ENCODE assay signal across 13 mouse cellular contexts in genomic region chr7:115865231-115865630, GRCm38 (mm10).
A peak's percentile ranks its signal among the peaks of the same experiment; 100 is the strongest.
DNase-seq lines count a peak whose midpoint lies in the region; ATAC-seq and TF ChIP-seq lines count a peak whose summit lies in the region.
"Had no signal": no experiment of that assay in that cellular context is flagged by ENCODE, and none has a peak within 500 bp of the region (broad histone marks: within the 10 kb centered on the region; RNA-seq: fewer than 3 reads in every experiment).

No protein-coding gene starts in this region.

- no peak for TF ChIP-seq CTCF in midbrain, postnatal 0 days (IDR thresholded peaks at IDR 0.05)
- TF ChIP-seq CTCF in forebrain, postnatal 0 days (IDR thresholded peaks at IDR 0.05; ENCODE audit: low read depth), result no peak

- no peaks in the 10 kb centered on the region for H3K27me3 ChIP-seq in midbrain, embryonic 10.5 days (ENCODE audit: low read depth, poor library complexity, severe bottlenecking)
- H3K27me3 ChIP-seq in midbrain, postnatal 0 days (ENCODE audit: insufficient read depth, low read length), result no peaks in the 10 kb centered on the region
- H3K27me3 ChIP-seq in forebrain, postnatal 0 days (ENCODE audit: insufficient read depth, low read length), result no peaks in the 10 kb centered on the region
- H3K27me3 ChIP-seq in midbrain, embryonic 15.5 days (replicated peaks), result no peaks in the 10 kb centered on the region
- H3K27me3 ChIP-seq: heart, embryonic 15.5 days; limb, embryonic 13.5 days had no signal

- peak; percentile 3 for DNase-seq in heart, adult 8-10 months (ENCODE audit: low spot score)
- DNase-seq in heart, adult 11 months, result no peak
- DNase-seq in midbrain, embryonic 10.5 days (ENCODE audit: low spot score), result no peak
- DNase-seq in midbrain, postnatal 0 days (ENCODE audit: low spot score), result no peak
- peak; percentile 9 for DNase-seq in forebrain, postnatal 0 days
- no peak for DNase-seq in thymus, adult 18-20 months
- DNase-seq in right cerebral cortex, adult 18-20 months, result no peak
- DNase-seq: cerebellum, adult 11 months; cerebellum, postnatal 25 days had no signal

- no peaks in the 10 kb centered on the region for H3K36me3 ChIP-seq in midbrain, embryonic 10.5 days
- no peaks in the 10 kb centered on the region for H3K36me3 ChIP-seq in midbrain, postnatal 0 days (ENCODE audit: insufficient read depth, low read length)
- H3K36me3 ChIP-seq in forebrain, postnatal 0 days (ENCODE audit: insufficient read depth), result no peaks in the 10 kb centered on the region
- H3K36me3 ChIP-seq in midbrain, embryonic 15.5 days (replicated peaks), result no peaks in the 10 kb centered on the region
- H3K36me3 ChIP-seq: heart, embryonic 15.5 days; limb, embryonic 13.5 days had no signal

- H3K4me3 ChIP-seq in midbrain, embryonic 10.5 days, result no peak overlapping the region
- H3K4me3 ChIP-seq in midbrain, postnatal 0 days (ENCODE audit: low read depth, low read length), result no peak overlapping the region
- no peak overlapping the region for H3K4me3 ChIP-seq in forebrain, postnatal 0 days (ENCODE audit: low read depth, low read length)
- no peak overlapping the region for H3K4me3 ChIP-seq in midbrain, embryonic 15.5 days
- H3K4me3 ChIP-seq: heart, embryonic 15.5 days; limb, embryonic 13.5 days had no signal

- no peaks in the 10 kb centered on the region for H3K9me3 ChIP-seq in midbrain, embryonic 10.5 days (replicated peaks)
- H3K9me3 ChIP-seq in midbrain, postnatal 0 days (ENCODE audit: low read length), result no peaks in the 10 kb centered on the region
- no peaks in the 10 kb centered on the region for H3K9me3 ChIP-seq in forebrain, postnatal 0 days (ENCODE audit: low read length)
- H3K9me3 ChIP-seq in midbrain, embryonic 15.5 days, result no peaks in the 10 kb centered on the region
- H3K9me3 ChIP-seq: heart, embryonic 15.5 days; limb, embryonic 13.5 days had no signal

- H3K9ac ChIP-seq in midbrain, postnatal 0 days (replicated peaks; ENCODE audit: low read length, poor library complexity, severe bottlenecking), result no peak overlapping the region
- H3K9ac ChIP-seq in forebrain, postnatal 0 days, result no peak overlapping the region
- H3K9ac ChIP-seq in midbrain, embryonic 15.5 days, result no peak overlapping the region
- H3K9ac ChIP-seq: heart, embryonic 15.5 days; limb, embryonic 13.5 days had no signal

- H3K27ac ChIP-seq in midbrain, embryonic 10.5 days (replicated peaks), result peak overlapping the region; percentile 77
- H3K27ac ChIP-seq in midbrain, postnatal 0 days (ENCODE audit: low read depth, low read length), result no peak overlapping the region
- no peak overlapping the region for H3K27ac ChIP-seq in forebrain, postnatal 0 days (ENCODE audit: low read depth, low read length)
- 0 out of 2 replicates have a peak overlapping the region, but pooled peaks have one; percentile 20 for H3K27ac ChIP-seq in midbrain, embryonic 15.5 days
- H3K27ac ChIP-seq: heart, embryonic 15.5 days; limb, embryonic 13.5 days; macrophage had no signal

- no peak overlapping the region for H3K4me2 ChIP-seq in midbrain, postnatal 0 days (ENCODE audit: low read depth, low read length, poor library complexity, severe bottlenecking)
- no peak overlapping the region for H3K4me2 ChIP-seq in forebrain, postnatal 0 days (ENCODE audit: low read depth)
- H3K4me2 ChIP-seq in midbrain, embryonic 15.5 days, result no peak overlapping the region
- H3K4me2 ChIP-seq: heart, embryonic 15.5 days; limb, embryonic 13.5 days had no signal

- ATAC-seq in midbrain, postnatal 0 days (ENCODE audit: low FRiP score), result no peak
- ATAC-seq in forebrain, postnatal 0 days, result no peak
- ATAC-seq in midbrain, embryonic 15.5 days (replicated peaks), result no peak

- WGBS in midbrain, embryonic 10.5 days, result 37% methylated on average over 6 of the region's 6 CpGs
- 35% methylated on average over 6 of the region's 6 CpGs for WGBS in midbrain, postnatal 0 days
- 27% methylated on average over 6 of the region's 6 CpGs for whole genome bisulfite sequencing in forebrain, postnatal 0 days
- WGBS in midbrain, embryonic 15.5 days, result 36% methylated on average over 6 of the region's 6 CpGs

- peaks cover 53% of the 10 kb centered on the region for H3K4me1 ChIP-seq in midbrain, embryonic 10.5 days
- H3K4me1 ChIP-seq in midbrain, postnatal 0 days (ENCODE audit: insufficient read depth, low read length), result no peaks in the 10 kb centered on the region; the same call in 1 of the 2 replicates
- H3K4me1 ChIP-seq in forebrain, postnatal 0 days (ENCODE audit: insufficient read depth), result peaks cover 9% of the 10 kb centered on the region; the same call in 1 of the 2 replicates
- H3K4me1 ChIP-seq in midbrain, embryonic 15.5 days, result peaks cover 30% of the 10 kb centered on the region

Comparison
In these comparisons a context has a peak if more than half of its experiments do, and no peak if none do; other contexts are left out.
1. DNase-seq: peak in heart, adult 8-10 months (single experiment) and forebrain, postnatal 0 days (single experiment); none in heart, adult 11 months (single experiment), midbrain, embryonic 10.5 days (single experiment), midbrain, postnatal 0 days (single experiment), thymus, adult 18-20 months (0 of 2) and right cerebral cortex, adult 18-20 months (single experiment).
2. H3K27ac ChIP-seq: peak in midbrain, embryonic 10.5 days (single experiment) and midbrain, embryonic 15.5 days (single experiment); none in midbrain, postnatal 0 days (single experiment) and forebrain, postnatal 0 days (single experiment).